Mouse (Mus musculus) heart, postnatal 0 days (tissue): ENCODE data around the gene Suds3. TPM values are rescaled to one million over a fixed set of nuclear protein-coding genes. Genes with fewer than 3 reads are reported as not detected.

Experiments used
- ATAC-seq: fragments of 200-750 bp; cut with Nextera tagmentation; 2 replicates; pipeline ENCODE4 v1.8.0; 2017; ENCODE audit warnings: low read depth, moderate number of reproducible peaks, moderate library complexity; ENCODE audit not compliant: insufficient read depth
- DNase-seq: peaks from one replicate; pipeline ENCODE4 v3.0.0-alpha.2; 2016; ENCODE audit warnings: low spot score
- H3K27ac ChIP-seq: fragments of 300-500 bp; sonication (generic); 2 replicates; pipeline ENCODE4 v1.5.1; 2014; ENCODE audit warnings: low read depth, mild to moderate bottlenecking
- H3K27me3 ChIP-seq: fragments of 300-500 bp; sonication (generic); 2 replicates; pipeline ENCODE4 v1.6.1; 2014; ENCODE audit warnings: low read length, mixed read lengths; ENCODE audit not compliant: control insufficient read depth, insufficient read depth
- H3K36me3 ChIP-seq: fragments of 300-500 bp; sonication (generic); replicated peaks from 2 replicates; pipeline ENCODE4 v1.6.1; 2014; ENCODE audit warnings: low read length, mixed read lengths; ENCODE audit not compliant: control insufficient read depth, insufficient read depth
- H3K4me1 ChIP-seq: fragments of 300-500 bp; sonication (generic); 2 replicates; pipeline ENCODE4 v1.6.1; 2014; ENCODE audit warnings: antibody characterized with exemption; ENCODE audit not compliant: control insufficient read depth, insufficient read depth
- H3K4me2 ChIP-seq: fragments of 300-500 bp; sonication (generic); 2 replicates; pipeline ENCODE4 v1.6.1; 2014; ENCODE audit warnings: low read depth, mild to moderate bottlenecking, low read length, moderate library complexity
- H3K4me3 ChIP-seq: fragments of 300-500 bp; sonication (generic); 2 replicates; pipeline ENCODE4 v1.5.1; 2014; ENCODE audit warnings: low read depth, low read length
- H3K9ac ChIP-seq: fragments of 300-500 bp; sonication (generic); replicated peaks from 2 replicates; pipeline ENCODE4 v1.6.1; 2014; ENCODE audit warnings: low read depth, low read length, mixed read lengths
- H3K9me3 ChIP-seq: fragments of 300-500 bp; sonication (generic); replicated peaks from 2 replicates; pipeline ENCODE4 v1.6.1; 2016; ENCODE audit warnings: low read length; ENCODE audit not compliant: control insufficient read depth
- CTCF ChIP-seq: IDR thresholded peaks from 2 replicates; pipeline ENCODE4 v1.5.1; 2016; ENCODE audit warnings: antibody characterized with exemption, control low read depth, low read depth
- EP300 ChIP-seq: IDR thresholded peaks from 2 replicates; pipeline ENCODE4 v1.6.1; 2016; ENCODE audit warnings: antibody characterized with exemption, low read depth
- WGBS: fragments of 180-500 bp; shearing (Covaris S2); extraction: QIAGEN DNeasy Blood & Tissue Kit; methylation state at CpG from one replicate; pipeline ENCODE4 v1.1.7; 2014; 5-methylcytosine and 5-hydroxymethylcytosine counted together
- polyA plus RNA-seq: library from polyadenylated mRNA; unstranded; fragments of >200 nt; fragmentation: Nextera tagmentation; extraction: Ambion mirVana; gene quantifications from 2 replicates; pipeline ENCODE4 v1.2.1, GENCODE M21; 2015
- total RNA-seq: library from RNA; depleted of rRNA; stranded (reverse); fragments of >200 nt; gene quantifications from 2 replicates; pipeline ENCODE4 v1.2.3, GENCODE M21; 2014; ENCODE audit warnings: low replicate concordance

Gene Suds3
- total and polyA plus RNA-seq, 2 experiments from 2014 or later, result 36.9 to 50.1 TPM

GRCm38 (mm10) chr5:117136570-117136969, 20.7 kb upstream of the Suds3 start:
- Histone ChIP-seq H3K4me2 (no peak overlapping the region), H3K27ac (no peak overlapping the region), H3K4me3 (no peak overlapping the region), H3K9me3 (no peaks in the 10 kb centered on the region), H3K27me3 (no peaks in the 10 kb centered on the region), H3K9ac (no peak overlapping the region), H3K4me1 (peaks cover 30% of the 10 kb centered on the region), H3K36me3 (no peaks in the 10 kb centered on the region)
- no peak for TF ChIP-seq CTCF
- TF ChIP-seq EP300, result no peak
- DNase-seq (no peak), ATAC-seq (no peak)
- 81% methylated on average over 5 of the region's 5 CpGs for WGBS

- Histone ChIP-seq H3K4me3 (no peak overlapping the region), H3K27ac (peak overlapping the region; percentile 69; the same call in 1 of the 2 replicates), H3K9ac (no peak overlapping the region), H3K36me3 (no peaks in the 10 kb centered on the region), H3K27me3 (no peaks in the 10 kb centered on the region), H3K4me2 (peak overlapping the region; percentile 36; the same call in 1 of the 2 replicates), H3K9me3 (no peaks in the 10 kb centered on the region), H3K4me1 (peaks cover 30% of the 10 kb centered on the region)
- no peak for TF ChIP-seq EP300
- no peak for TF ChIP-seq CTCF
- peak; percentile 51 for DNase-seq
- ATAC-seq, result peak; percentile 32; the same call in 1 of the 2 replicates
- WGBS, result 8% methylated on average over 9 of the region's 9 CpGs
Measured at GRCm38 (mm10) chr5:117135869-117136268, 20.0 kb upstream of the Suds3 start.

GRCm38 (mm10) chr5:117134889-117135456, 19.1 kb upstream of the Suds3 start:
- Histone ChIP-seq H3K4me1 (peaks cover 30% of the 10 kb centered on the region), H3K9ac (no peak overlapping the region), H3K36me3 (no peaks in the 10 kb centered on the region), H3K4me2 (peak overlapping the region; percentile 36; the same call in 1 of the 2 replicates), H3K27me3 (no peaks in the 10 kb centered on the region), H3K4me3 (no peak overlapping the region), H3K27ac (peak overlapping the region; percentile 70), H3K9me3 (no peaks in the 10 kb centered on the region)
- ATAC-seq (no peak), DNase-seq (peak; percentile 36)
- WGBS, result 39% methylated on average over 3 of the region's 3 CpGs
- TF ChIP-seq EP300, result no peak
- no peak for TF ChIP-seq CTCF

- TF ChIP-seq EP300, result no peak
- H3K9me3 ChIP-seq, result no peaks in the 10 kb centered on the region
- no peak overlapping the region for H3K9ac ChIP-seq
- H3K36me3 ChIP-seq, result no peaks in the 10 kb centered on the region
- H3K27me3 ChIP-seq, result no peaks in the 10 kb centered on the region
- ATAC-seq, result peak; percentile 25; the same call in 1 of the 2 replicates
- peak overlapping the region; percentile 70 for H3K27ac ChIP-seq
- H3K4me3 ChIP-seq, result peak overlapping the region; percentile 6; the same call in 1 of the 2 replicates
- H3K4me1 ChIP-seq, result peaks cover 30% of the 10 kb centered on the region
- peak overlapping the region; percentile 32; the same call in 1 of the 2 replicates for H3K4me2 ChIP-seq
- 41% methylated on average over 19 of the region's 19 CpGs for WGBS
- DNase-seq, result no peak
Measured at GRCm38 (mm10) chr5:117134066-117134888, 18.4 kb upstream of the Suds3 start.

- no peak overlapping the region for H3K9ac ChIP-seq
- H3K9me3 ChIP-seq, result no peaks in the 10 kb centered on the region
- H3K4me3 ChIP-seq, result peak overlapping the region; percentile 6; the same call in 1 of the 2 replicates
- TF ChIP-seq CTCF, result no peak
- TF ChIP-seq EP300, result no peak
- peak overlapping the region; percentile 70 for H3K27ac ChIP-seq
- DNase-seq (no peak), ATAC-seq (no peak)
- H3K4me1 ChIP-seq, result peaks cover 30% of the 10 kb centered on the region
- 60% methylated on average over 17 of the region's 17 CpGs for WGBS
- H3K36me3 ChIP-seq, result no peaks in the 10 kb centered on the region
- peak overlapping the region; percentile 32; the same call in 1 of the 2 replicates for H3K4me2 ChIP-seq
- no peaks in the 10 kb centered on the region for H3K27me3 ChIP-seq
Measured at GRCm38 (mm10) chr5:117133446-117134065, 17.6 kb upstream of the Suds3 start.
